Mouse (Mus musculus): Measurements from ENCODE around the gene Pigk.
A peak's percentile ranks its signal among the peaks of the same experiment; 100 is the strongest.

The Pigk gene

DNA sequence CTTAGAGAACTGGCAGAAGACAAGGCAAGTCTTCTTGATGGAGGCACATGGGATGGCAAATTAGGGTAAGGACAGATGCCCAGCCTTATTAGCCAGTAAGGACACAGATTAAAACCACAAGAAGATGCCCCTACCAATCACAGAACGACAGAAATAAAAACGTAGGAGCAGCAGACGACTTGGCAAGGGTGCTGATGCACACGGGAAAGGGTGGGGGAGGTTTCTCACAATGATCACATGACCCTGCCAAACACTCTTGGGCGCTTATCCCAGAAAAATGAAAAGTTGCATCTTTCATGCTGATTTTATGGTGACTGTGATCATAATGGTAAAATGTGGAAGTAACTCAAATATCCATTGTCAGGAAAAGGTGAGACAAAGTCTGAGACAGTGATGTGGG, 193.2 kb downstream of the Pigk start:
- no peak for DNase-seq

DNA sequence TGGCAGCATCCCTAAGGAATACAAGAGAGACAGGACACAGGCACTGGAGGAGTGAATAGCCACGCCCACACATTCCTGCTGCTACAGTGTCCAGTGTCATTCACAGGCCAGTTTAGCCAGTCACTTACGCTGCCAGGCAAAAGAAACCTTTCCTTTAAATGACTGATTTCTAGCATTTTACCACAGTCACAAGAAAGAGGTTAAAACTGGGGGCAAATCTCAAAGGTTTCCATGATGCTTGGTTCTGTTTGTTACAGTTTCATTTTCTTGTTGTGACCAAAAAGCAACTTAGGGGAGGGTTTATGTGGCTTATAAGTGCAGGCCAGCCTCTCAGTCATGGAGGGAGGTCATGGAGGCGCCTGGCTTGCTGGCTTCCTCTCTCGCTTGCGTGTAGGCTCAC, 193.8 kb downstream of the Pigk start:
- DNase-seq, result no peak

DNA sequence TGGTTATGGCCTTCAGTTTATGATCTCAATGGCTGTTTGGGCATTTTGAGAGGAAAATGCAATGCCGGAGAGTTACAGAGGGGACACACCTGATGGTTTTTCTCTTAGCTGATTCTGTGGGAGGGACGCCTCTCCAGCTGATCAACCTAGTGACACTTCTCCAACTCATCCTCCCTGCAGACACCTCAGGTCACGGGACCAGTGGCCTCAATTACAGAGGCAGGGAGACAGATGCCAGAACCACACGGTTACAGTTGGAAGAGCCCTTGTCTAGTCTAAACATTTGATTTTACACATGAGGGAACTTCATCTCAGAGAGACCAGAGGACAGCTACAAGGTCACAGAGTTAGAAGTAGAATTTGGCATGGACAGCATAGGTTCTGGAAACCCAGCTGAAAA, 197.7 kb downstream of the Pigk start:
- no peak for DNase-seq

DNA sequence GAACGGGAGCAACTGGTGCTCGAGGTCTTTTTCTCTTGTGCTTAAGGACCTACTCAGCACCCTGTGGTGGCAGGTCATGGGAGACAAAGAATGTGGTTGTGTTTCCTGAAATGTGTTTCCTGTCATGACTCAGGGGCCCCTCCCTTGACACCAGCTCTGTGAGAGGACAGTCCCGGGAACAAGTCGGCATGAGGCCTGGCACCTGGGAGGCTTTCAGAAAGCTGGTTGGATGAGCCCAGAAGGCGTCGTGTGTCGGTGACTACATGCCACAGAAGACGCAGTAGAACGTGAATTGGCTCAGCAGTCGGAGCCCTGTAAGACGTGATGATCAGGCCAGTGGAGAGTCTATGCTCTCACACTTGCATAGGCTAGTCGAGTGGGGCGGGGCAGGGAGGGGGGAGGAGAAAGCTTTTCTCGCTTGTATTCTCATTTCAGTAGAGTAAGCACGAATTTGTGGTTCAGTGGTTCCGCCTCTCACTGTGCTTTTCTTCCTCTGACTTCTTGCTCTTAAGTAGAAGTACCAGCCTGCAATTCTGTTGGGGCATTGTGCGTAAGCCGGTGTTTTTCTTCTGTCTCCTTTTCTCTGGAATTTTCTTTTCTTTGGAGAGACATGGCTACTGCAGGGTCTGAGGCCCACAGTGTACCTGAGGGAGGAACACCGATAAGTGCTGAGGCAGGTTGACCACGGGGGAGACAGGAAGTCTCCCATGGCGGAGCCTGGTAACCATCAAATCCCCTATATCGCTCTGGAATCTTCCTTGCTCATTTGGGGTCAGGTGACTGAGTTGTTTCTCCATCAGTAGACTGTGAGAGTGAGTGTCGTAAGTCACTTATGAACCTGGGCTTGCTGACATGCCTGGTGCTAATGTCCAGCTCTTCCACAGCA, 198.6 kb downstream of the Pigk start:
- peak; percentile 43 for DNase-seq

DNA sequence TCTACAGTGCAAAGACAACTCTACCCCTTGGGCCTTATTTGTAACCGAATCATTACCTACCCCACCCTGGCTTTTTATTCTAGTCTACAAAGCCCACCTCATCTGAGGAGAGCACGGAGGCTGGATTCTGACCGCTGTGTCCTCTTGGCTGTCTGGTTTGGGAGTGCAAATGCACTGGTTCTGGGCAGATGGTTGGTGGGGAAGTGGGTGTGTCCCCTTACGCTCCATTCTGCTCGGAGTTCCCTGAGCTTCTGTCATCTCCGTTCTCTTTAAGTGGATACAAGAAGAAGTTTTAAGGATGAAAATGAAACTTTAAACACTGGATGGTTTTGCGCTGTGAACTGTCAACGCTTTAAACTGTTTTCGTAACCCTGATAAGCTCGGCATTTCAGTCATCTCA, 199.2 kb downstream of the Pigk start:
- DNase-seq, result no peak

DNA sequence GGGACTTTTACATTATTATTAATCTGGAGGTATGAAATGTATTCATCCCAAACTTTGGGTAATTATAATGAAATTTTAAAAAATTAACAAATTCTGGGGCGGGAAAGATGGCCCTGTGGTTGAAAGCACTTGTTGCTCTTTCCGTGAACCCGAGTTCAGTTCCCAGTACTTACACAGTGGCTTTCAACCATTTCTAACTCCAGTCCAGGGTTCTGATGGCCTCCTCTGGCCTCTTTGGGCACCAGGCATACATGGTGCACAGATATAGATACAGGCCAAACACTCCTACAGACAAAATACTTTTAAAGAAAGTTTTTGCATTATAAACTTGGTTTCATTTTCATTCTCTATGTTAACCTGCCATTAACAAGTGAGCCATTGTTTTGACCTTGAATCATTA, 199.7 kb downstream of the Pigk start:
- no peak for DNase-seq

DNA sequence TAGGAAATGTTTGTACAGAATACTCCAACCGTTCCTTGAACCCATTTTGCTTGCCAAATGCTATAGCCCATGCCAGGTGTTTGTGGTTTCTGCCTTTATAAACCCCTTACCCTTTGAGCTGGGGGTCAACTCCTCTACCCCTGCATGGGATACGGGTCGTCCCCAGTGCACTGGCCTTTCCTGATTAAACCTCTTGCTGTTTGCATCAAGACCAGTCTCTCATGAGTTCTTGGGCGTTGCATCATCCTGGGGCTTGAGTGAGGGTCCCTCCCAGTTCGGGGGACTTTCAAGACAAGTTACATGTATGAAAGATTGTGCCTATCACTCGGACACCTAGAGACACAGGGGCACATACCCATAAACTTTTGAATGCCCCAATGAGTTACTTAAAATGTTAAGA, 200.5 kb downstream of the Pigk start:
- DNase-seq, result no peak

DNA sequence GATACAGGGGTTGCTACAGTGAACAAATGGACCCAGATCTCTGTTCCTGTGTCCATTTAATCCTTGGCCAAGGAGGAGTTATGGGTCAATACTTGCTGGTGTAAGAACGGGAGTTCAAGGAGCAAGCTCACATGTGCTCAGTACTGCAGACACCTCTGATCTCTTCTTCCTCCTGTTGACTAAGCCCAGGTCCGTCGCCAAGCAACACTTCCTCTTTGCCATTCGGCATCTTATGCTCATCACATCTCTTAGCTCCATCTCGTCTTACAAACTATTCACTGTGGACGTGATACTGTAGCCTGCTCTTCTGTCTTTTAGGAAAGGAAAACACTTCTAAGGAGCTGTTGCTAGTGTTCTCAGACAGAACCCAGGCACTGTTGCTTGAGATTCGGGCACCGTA, 203.7 kb downstream of the Pigk start:
- DNase-seq, result no peak

DNA sequence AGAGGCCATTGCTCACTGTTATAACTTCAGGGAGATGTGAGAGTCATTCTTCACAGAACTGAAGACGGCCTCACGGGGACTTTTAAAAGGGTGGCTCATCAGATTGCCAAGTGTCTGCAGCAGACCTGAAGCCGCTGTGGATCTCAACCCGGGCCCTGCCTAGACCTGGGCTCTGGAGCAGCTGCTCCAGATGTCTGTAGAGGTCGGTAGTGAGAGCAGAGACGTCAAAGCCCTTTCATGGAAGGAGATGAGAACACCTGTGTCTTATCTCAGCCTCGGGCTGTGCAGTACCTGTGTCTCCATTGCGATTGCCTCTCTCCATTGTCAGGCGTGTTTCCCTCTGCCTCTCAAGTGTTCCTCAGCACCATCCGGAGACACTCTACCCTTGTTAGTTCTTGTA, 205.2 kb downstream of the Pigk start:
- DNase-seq, result no peak

DNA sequence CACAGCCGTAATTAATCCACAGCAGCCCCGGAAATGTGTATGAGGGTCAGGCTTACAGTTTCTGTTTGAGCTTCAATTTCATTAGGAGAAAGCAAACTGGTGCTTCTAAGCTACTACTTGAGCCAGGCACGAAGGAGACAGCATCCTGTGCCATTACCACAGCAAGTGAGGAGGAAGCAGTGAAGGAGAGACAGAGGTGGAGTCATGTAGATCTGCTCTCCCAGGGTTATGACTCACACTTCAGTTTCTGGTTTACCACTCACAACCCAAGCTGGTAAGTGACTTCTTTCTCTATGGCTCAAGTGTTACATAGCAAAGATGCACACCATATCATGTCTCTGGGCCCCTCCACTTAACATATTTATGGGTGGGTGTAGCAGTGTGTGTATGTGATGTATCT, 206.5 kb downstream of the Pigk start:
- no peak for DNase-seq

DNA sequence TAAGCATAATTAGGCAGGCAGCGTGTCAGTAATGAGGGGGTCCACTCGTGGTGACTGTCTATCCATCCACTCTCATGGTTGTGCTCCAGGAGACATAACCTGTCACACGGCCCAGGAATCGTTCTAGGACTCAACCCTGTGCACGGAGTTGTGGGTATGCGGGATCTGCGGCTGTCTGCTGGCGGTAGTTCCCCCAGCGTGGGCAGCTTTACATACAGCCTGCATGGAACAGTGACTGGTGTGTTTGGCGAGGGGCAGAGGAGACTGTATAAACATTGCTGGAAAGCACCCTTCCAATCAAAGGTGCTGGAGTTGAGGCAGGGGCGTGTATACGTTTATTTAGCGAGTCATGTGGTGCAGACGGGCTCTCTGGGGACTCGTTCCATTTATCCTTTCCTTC, 209.6 kb downstream of the Pigk start:
- DNase-seq, result no peak

DNA sequence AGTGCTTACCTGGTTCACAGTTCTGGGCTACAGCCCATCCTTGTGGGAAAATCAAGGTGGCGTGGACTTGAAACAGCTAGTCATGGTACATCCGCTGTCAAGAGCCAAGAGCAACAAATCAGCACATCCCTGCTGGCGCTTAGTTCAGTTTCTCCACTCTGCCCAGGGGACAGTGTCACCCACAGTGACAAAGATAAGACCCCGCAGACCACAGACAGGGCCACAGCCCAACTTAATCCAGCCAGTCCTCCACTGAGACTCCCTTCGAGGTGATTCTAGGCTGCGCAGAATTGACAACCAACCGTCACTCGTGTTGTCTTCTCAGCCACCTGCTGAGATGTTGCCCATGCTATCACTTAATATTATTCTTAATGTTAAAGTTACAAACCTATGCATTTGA, 211.5 kb downstream of the Pigk start:
- peak; percentile 44 for DNase-seq

DNA sequence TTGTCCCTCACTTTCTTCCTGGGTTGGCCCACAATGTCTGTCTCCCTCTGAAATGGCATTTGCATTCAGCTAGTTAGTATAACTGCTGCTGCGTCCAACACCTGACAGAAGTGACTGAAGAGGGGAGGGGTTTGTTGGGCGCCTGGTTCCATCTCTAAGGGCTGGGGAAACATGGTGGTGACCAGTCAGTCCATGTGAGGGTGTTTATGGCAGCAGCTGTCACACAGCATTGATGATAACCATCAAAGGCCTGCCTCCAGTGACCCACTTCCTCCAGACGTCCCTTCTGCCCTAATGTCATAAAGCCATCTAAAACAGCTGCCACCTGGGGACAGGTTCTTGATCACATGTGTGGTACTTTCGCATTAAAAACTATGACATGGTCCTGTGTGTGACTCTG, 212.3 kb downstream of the Pigk start:
- no peak for DNase-seq

DNA sequence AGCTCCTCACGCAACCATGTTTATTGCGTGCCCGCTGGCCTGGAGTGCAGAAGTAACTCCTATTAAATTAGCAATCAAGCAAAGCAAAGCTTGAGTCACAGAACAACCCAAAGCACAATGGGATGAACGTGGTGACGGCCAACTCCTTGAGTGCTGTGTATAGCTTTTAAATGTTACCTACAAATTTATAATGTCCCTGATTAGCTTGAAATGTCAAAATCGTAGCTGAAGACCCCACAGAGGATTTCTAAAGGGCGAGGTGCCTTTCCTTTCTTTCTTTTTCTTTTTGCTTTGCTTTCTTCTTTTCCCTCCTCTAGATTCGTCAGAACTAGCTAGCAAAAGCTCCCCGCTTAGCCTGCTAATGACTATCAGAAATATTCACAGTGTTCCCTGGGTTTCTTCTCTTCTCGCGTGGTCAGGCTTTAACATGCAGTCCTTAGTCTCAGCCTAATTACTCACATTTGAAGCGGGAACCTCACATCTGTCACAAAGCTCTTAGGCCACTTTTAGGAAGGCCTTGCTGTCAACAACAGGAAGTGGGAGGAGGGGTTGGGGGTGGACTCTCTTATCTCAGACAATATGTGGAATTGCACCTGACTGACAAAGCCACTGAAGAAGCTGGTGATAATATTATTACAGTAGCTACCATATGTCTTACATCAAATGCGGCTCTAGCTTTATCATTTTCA, 214.5 kb downstream of the Pigk start:
- DNase-seq, result peak; percentile 55

DNA sequence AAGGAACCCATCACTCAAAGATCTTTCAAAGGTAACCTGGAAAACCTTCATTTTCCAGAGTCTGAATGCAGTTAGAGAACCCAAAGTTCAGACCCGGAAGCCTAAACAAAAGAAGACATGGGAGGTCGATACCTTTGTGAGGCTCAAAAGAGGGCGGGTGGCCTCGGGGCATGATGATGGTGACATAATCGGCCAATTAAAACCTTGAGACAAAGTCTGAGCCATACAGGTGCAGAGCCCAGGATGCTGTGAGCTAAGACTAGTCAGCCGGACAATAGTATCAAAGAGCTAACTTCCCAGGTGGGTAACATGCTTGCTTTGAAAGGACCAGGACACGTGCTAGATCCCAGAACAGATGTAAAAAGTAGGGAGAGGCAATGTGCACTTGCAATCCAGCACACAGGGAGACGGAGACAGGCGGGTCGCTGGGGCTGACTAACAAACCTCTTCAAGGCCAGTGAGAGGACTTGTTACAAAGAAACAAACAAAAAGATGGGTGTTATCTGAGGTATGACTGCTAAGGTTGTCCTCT, 215.4 kb downstream of the Pigk start:
- no peak for DNase-seq

DNA sequence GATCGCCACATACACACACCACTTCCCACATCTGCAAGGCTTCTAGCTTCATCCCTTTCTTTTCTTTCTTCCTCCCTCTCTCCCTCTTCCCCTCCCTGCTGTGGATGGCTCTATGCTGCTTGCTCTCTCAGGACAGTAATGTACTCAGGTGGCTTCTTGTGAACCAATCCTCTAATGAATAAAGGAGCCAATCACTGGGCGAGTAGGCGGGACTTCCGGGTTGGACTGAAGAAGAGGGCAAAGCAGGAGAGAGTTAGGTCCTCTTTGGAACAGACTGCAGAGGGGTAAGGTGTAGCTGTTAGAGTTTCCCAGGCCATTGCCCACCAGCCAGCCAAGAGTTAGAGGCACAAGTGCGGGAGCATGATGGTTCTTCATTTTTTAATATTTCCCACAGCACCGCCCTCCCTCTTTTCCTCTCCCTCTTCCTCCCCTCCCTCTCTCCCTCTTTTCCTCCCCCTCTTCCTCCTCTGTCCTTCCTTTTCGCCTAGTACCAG, 215.9 kb downstream of the Pigk start:
- DNase-seq, result peak; percentile 40

DNA sequence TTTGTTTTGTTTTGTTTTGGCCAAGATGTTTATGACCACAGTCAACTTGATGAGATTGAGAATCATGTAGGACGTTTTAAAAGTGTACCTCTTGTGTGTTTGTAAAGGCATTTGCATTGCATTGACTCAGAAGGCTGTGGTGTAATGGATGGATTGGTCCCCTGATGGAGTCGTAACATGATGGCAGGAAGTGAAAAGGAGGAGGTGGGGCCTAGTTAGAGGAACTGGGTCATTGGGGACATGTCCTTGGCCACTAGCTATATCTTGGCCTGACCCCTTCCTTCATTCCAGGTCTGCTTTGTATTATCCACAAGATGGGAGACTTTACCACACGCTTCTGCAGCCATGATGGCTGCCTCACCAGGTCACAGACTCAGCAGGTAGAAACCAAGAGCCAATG, 217.5 kb downstream of the Pigk start:
- DNase-seq, result no peak

DNA sequence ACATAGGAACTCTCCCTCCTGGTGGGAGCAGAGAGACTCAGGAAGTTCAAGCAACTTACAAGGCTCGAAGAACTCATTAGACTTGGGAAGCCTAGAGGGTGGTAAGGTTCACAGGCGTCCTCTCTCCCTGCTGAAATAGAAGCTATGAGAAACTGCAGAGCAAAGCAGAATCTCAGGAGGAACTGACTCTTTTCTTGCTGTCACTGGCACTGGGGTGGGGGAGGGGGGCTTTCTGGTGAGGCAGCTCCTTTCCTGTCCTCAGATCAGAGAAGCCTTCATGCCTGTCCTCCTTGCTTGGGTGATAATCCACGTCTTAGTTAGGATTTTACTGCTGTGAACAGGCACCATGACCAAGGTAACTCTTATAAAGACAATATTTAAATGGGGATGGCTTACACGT, 218.2 kb downstream of the Pigk start:
- peak; percentile 30 for DNase-seq

DNA sequence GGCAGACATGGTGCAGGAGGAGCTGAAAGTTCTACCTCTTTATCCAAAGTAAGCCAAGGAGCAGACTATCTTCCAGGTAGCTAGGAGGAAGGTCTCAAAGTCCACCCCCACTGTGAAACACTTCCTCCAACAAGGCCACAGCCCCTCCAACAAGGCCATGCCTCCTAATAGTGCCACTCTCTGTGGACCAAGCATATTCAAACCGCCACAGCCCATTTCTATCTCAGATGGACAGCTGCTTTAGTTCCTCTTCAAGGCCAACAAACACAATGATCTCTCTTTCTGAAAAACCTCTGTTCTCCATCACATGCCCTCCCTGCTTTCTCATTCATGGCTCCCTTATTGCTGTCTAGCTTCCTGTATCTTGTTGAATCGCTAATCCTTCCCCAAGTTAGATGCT, 218.6 kb downstream of the Pigk start:
- DNase-seq, result no peak

DNA sequence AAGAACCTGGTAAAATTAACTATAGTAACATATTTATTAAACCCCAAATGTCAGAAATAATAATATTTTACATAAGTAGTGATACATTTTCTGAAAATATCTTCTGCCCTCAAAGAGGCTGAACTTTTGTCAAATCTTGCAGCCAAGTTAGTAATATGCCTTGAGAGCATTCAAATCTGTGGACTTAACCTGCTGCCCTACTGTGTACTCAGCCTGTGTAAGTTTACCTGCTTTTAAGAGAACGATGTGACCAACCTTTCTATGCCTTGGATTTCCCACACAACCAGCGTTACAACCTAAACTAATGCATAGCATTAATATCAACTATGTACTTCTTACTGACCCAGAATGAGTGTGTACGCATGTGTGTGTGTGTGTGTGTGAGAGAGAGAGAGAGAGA, 219.8 kb downstream of the Pigk start:
- DNase-seq, result no peak

DNA sequence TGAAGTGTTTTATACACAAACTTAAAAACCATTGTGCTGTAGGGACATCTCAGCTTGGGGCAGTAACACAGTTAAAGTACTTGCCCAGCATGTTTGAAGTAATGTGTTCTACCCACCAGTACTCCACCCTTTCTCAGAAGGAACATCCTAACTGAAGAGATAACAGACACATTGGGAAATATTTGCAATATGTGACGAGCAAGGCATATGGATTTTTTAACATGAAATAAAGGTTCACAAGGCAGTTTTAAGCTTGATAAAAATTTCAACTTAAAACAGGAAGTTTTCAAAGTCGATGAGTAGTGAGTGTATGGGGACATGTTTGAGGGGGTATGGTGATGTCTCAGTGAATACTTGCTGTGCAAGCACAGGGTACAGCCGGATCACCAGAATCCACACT, 222.4 kb downstream of the Pigk start:
- DNase-seq, result no peak

DNA sequence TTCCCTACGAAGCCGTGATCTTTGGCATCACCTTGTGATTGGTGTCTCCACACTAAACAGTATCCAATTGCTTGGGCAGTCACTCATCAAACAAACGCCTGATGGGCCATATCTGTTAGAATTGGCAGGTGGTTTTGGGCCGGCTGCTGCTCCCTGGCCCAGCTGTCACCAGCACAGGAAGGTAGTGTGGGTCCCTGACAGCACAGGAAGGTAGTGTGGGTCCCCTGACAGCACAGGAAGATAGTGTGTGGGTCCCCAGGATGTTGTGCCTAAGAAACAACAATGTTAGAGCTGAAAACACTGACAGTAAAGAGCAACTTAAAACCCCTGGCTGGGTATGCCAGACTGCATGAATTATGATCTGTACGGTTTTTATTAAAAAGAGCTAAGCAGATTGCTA, 227.8 kb downstream of the Pigk start:
- DNase-seq, result no peak

DNA sequence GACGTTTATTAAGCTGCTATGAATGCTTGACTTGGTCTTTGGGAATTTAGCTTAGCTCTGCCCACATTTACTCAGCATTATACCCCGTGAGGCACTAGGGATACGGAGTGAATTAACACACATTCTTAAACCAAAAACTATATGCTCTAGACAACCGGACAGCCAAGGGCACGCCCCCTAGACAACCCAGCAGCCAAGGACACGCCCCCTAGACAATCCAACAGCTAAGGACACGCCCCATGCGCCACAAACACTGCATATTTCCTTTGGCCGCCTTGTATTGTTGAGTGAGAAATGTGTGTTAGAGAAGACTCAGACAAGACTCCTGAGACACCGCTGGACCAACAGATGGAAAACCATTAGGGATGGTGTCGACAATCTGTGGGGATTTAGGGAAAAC, 229.1 kb downstream of the Pigk start:
- peak; percentile 63 for DNase-seq

DNA sequence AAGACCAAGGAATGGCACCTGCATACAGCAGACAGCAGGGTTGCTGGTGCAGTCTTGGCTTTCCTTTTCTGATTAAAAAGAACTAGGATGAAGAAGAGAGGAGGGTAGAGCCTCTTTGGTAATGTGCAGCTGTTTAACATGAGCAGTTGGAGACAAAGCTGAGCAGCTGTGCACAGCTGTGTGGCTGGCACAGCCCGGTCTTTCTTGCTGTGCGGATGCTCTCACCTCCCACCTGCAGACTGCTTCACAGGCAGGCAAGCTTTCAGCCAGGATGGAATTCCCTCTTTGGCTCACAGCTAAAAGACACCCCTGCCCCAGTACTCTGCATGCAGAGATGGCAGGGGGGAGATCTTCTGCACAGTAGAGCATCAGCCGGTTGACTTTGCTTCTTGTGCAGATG, 230.9 kb downstream of the Pigk start:
- DNase-seq, result no peak
